Comparison of ENCODE assay signal across 11 mouse cellular contexts in the genomic region with DNA sequence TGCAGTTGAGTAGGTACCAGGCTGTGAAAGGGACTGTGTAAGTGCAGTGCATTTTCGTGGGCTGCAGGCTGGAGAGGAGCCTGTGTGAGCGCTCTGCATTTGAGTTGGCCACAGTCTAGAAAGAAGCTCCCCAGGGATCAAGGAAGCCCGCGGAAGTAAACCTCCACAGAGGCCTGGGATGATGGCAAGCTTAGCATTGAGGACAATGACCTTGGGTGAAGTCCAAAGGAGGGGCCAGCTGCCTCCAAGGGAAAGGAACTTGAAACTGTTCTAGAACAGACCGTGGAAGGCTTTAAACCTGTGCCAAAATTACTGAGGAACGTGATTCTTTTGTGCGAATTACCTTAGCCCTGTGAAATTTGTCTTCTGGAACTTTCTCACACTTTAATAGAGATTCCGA. TPM values are rescaled to one million over a fixed set of nuclear protein-coding genes. Genes with fewer than 3 reads are reported as not detected.
DNase-seq lines count a peak whose midpoint lies in the region; ATAC-seq and TF ChIP-seq lines count a peak whose summit lies in the region.
"Had no signal": no experiment of that assay in that cellular context is flagged by ENCODE, and none has a peak within 500 bp of the region (broad histone marks: within the 10 kb centered on the region; RNA-seq: fewer than 3 reads in every experiment).

No protein-coding gene starts in this region.

- H3K4me1 ChIP-seq in heart, embryonic 11.5 days (ENCODE audit: control insufficient read depth, insufficient read depth, low read length), result peaks cover 7% of the 10 kb centered on the region; the same call in 1 of the 2 replicates
- H3K4me1 ChIP-seq in midbrain, postnatal 0 days (ENCODE audit: insufficient read depth, low read length), result no peaks in the 10 kb centered on the region
- H3K4me1 ChIP-seq in midbrain, embryonic 13.5 days (replicated peaks), result no peaks in the 10 kb centered on the region
- peaks cover 8% of the 10 kb centered on the region for H3K4me1 ChIP-seq in heart, embryonic 16.5 days (ENCODE audit: control insufficient read depth, insufficient read depth, low read length)
- no peaks in the 10 kb centered on the region for H3K4me1 ChIP-seq in limb, embryonic 10.5 days
- H3K4me1 ChIP-seq: liver, embryonic 12.5 days had no signal

- no peaks in the 10 kb centered on the region for H3K9me3 ChIP-seq in heart, embryonic 11.5 days (replicated peaks; ENCODE audit: control insufficient read depth, low read length)
- H3K9me3 ChIP-seq in midbrain, postnatal 0 days (ENCODE audit: low read length), result no peaks in the 10 kb centered on the region
- no peaks in the 10 kb centered on the region for H3K9me3 ChIP-seq in midbrain, embryonic 13.5 days
- no peaks in the 10 kb centered on the region for H3K9me3 ChIP-seq in heart, embryonic 16.5 days (replicated peaks; ENCODE audit: control insufficient read depth, low read length)
- no peaks in the 10 kb centered on the region for H3K9me3 ChIP-seq in limb, embryonic 10.5 days (replicated peaks)
- H3K9me3 ChIP-seq: liver, embryonic 12.5 days had no signal

- 77% methylated on average over 8 of the region's 8 CpGs for WGBS in heart, embryonic 11.5 days (ENCODE audit: insufficient replicate concordance)
- WGBS in midbrain, postnatal 0 days, result 72% methylated on average over 8 of the region's 8 CpGs
- 81% methylated on average over 8 of the region's 8 CpGs for WGBS in midbrain, embryonic 13.5 days
- 62% methylated on average over 8 of the region's 8 CpGs for WGBS in heart, embryonic 16.5 days
- WGBS in limb, embryonic 10.5 days, result 90% methylated on average over 8 of the region's 8 CpGs

- no peak for TF ChIP-seq CTCF in midbrain, postnatal 0 days (IDR thresholded peaks at IDR 0.05)

- H3K9ac ChIP-seq in heart, embryonic 11.5 days (ENCODE audit: low read depth, low read length), result no peak overlapping the region
- no peak overlapping the region for H3K9ac ChIP-seq in midbrain, postnatal 0 days (replicated peaks; ENCODE audit: low read length, poor library complexity, severe bottlenecking)
- no peak overlapping the region for H3K9ac ChIP-seq in midbrain, embryonic 13.5 days (replicated peaks)
- no peak overlapping the region for H3K9ac ChIP-seq in heart, embryonic 16.5 days (ENCODE audit: low read length)
- H3K9ac ChIP-seq: liver, embryonic 12.5 days had no signal

- peak; percentile 61 to 76 for DNase-seq in heart, adult 18-20 months
- peak; percentile 19 for DNase-seq in midbrain, postnatal 0 days (ENCODE audit: low spot score)
- DNase-seq in limb, embryonic 10.5 days (ENCODE audit: low spot score), result no peak
- no peak for DNase-seq in layer of hippocampus, adult 9-11 months
- DNase-seq: right cerebral cortex, adult 18-20 months had no signal

- H3K4me2 ChIP-seq in heart, embryonic 11.5 days, result no peak overlapping the region
- H3K4me2 ChIP-seq in midbrain, postnatal 0 days (ENCODE audit: low read depth, low read length, poor library complexity, severe bottlenecking), result no peak overlapping the region
- H3K4me2 ChIP-seq in midbrain, embryonic 13.5 days (replicated peaks), result no peak overlapping the region
- no peak overlapping the region for H3K4me2 ChIP-seq in heart, embryonic 16.5 days (ENCODE audit: low read depth, low read length)
- H3K4me2 ChIP-seq: liver, embryonic 12.5 days had no signal

- ATAC-seq in heart, embryonic 11.5 days (replicated peaks; ENCODE audit: insufficient number of reproducible peaks, low FRiP score, low TSS enrichment), result no peak
- ATAC-seq in midbrain, postnatal 0 days (ENCODE audit: low FRiP score), result no peak
- no peak for ATAC-seq in midbrain, embryonic 13.5 days
- ATAC-seq in heart, embryonic 16.5 days (replicated peaks; ENCODE audit: extremely low read depth, insufficient read depth, low FRiP score), result 0 out of 2 replicates have a peak, but pooled peaks have one; percentile 10
- peak; percentile 29; the same call in 1 of the 2 replicates for ATAC-seq in megakaryocyte progenitor cell, adult 5-6 weeks (replicated peaks; ENCODE audit: poor library complexity)
- ATAC-seq: inflammation-experienced regulatory T-cells, adult 6 months; liver, embryonic 12.5 days had no signal

- H3K4me3 ChIP-seq in heart, embryonic 11.5 days (ENCODE audit: low read depth, low read length), result no peak overlapping the region
- no peak overlapping the region for H3K4me3 ChIP-seq in midbrain, postnatal 0 days (ENCODE audit: low read depth, low read length)
- H3K4me3 ChIP-seq in midbrain, embryonic 13.5 days (replicated peaks), result no peak overlapping the region
- H3K4me3 ChIP-seq in heart, embryonic 16.5 days (ENCODE audit: low read length), result no peak overlapping the region
- H3K4me3 ChIP-seq in limb, embryonic 10.5 days, result no peak overlapping the region
- H3K4me3 ChIP-seq: liver, embryonic 12.5 days had no signal

- H3K27me3 ChIP-seq in heart, embryonic 11.5 days (ENCODE audit: control insufficient read depth, insufficient read depth, low read length), result no peaks in the 10 kb centered on the region
- no peaks in the 10 kb centered on the region for H3K27me3 ChIP-seq in midbrain, postnatal 0 days (ENCODE audit: insufficient read depth, low read length)
- H3K27me3 ChIP-seq in midbrain, embryonic 13.5 days, result no peaks in the 10 kb centered on the region
- H3K27me3 ChIP-seq in heart, embryonic 16.5 days (ENCODE audit: control insufficient read depth, insufficient read depth, low read length), result no peaks in the 10 kb centered on the region
- H3K27me3 ChIP-seq in limb, embryonic 10.5 days (ENCODE audit: low read depth, poor library complexity, severe bottlenecking), result no peaks in the 10 kb centered on the region
- H3K27me3 ChIP-seq: liver, embryonic 12.5 days had no signal

- H3K36me3 ChIP-seq in heart, embryonic 11.5 days (ENCODE audit: control insufficient read depth, insufficient read depth, low read length), result no peaks in the 10 kb centered on the region
- H3K36me3 ChIP-seq in midbrain, postnatal 0 days (ENCODE audit: insufficient read depth, low read length), result no peaks in the 10 kb centered on the region
- no peaks in the 10 kb centered on the region for H3K36me3 ChIP-seq in midbrain, embryonic 13.5 days
- H3K36me3 ChIP-seq in heart, embryonic 16.5 days (ENCODE audit: control insufficient read depth, insufficient read depth), result no peaks in the 10 kb centered on the region
- no peaks in the 10 kb centered on the region for H3K36me3 ChIP-seq in limb, embryonic 10.5 days
- H3K36me3 ChIP-seq: liver, embryonic 12.5 days had no signal

- H3K27ac ChIP-seq in heart, embryonic 11.5 days (ENCODE audit: low read depth, low read length), result no peak overlapping the region
- H3K27ac ChIP-seq in midbrain, postnatal 0 days (ENCODE audit: low read depth, low read length), result no peak overlapping the region
- no peak overlapping the region for H3K27ac ChIP-seq in midbrain, embryonic 13.5 days
- H3K27ac ChIP-seq in heart, embryonic 16.5 days (ENCODE audit: low read length), result no peak overlapping the region
- H3K27ac ChIP-seq in limb, embryonic 10.5 days, result no peak overlapping the region
- H3K27ac ChIP-seq: liver, embryonic 12.5 days had no signal

RNA-seq across cellular contexts. Expression of gene Cobll1, which starts 54.9 kb away (rescaled TPM):
- 10 to 100 TPM; 53.6 to 62.6 TPM for total RNA-seq in heart, adult 18-20 months (2021)
- 9.9 and 10.1 TPM in 2 replicates for polyA plus RNA-seq in heart, embryonic 11.5 days (2014; fragmentation: Nextera tagmentation; extraction: Ambion mirVana)
- total RNA-seq in midbrain, postnatal 0 days (2014; rRNA removed), result 2.5 and 5.5 TPM in 2 replicates
- 2.2 and 2.9 TPM in 2 replicates for polyA plus RNA-seq in midbrain, postnatal 0 days (2015; fragmentation: Nextera tagmentation; extraction: Ambion mirVana)
- polyA plus RNA-seq in midbrain, embryonic 13.5 days (2015; fragmentation: Nextera tagmentation; extraction: Ambion mirVana), result 2.6 and 2.8 TPM in 2 replicates
- 12.2 and 12.6 TPM in 2 replicates for polyA plus RNA-seq in heart, embryonic 16.5 days (2015; fragmentation: Nextera tagmentation; extraction: Ambion mirVana)
- total RNA-seq in megakaryocyte progenitor cell, adult 5-6 weeks (2015), result 1.9 and 3.9 TPM in 2 replicates
- total RNA-seq in megakaryocyte progenitor cell, adult 5-6 weeks (2017), result 1.6 and 2.2 TPM in 2 replicates
- polyA plus RNA-seq in limb, embryonic 10.5 days (2016; fragmentation: Nextera tagmentation; extraction: Ambion mirVana), result 3.2 and 3.9 TPM in 2 replicates

Comparison
In these comparisons a context has a peak if more than half of its experiments do, and no peak if none do; other contexts are left out.
1. ATAC-seq: peak in heart, embryonic 16.5 days (single experiment) and megakaryocyte progenitor cell, adult 5-6 weeks (single experiment); none in heart, embryonic 11.5 days (single experiment), midbrain, postnatal 0 days (single experiment) and midbrain, embryonic 13.5 days (single experiment).
2. DNase-seq: peak in heart, adult 18-20 months (2 of 2) and midbrain, postnatal 0 days (single experiment); none in limb, embryonic 10.5 days (single experiment) and layer of hippocampus, adult 9-11 months (single experiment).